Mouse (Mus musculus): ENCODE data around the gene Ccdc167.

Ccdc167 gene

DNA sequence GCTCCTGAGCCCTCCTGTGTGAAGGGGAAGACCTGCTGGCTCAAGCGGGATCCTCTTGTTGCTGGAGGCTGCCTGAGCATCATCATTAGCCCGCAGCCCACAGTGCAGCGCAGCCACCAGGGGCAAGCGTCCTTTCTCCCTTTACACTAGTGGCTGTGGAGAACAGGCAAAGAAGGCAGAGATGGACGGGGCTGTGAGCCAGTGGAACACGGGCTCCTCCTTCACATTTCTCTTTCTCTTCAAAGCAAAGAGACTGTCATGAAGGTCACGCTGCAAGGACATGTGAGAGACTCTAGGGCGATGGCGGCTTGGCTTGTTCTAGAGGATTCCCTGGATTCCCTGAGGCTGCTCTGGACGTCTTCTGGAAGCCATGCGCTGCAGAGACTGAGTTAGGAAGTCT is 75.9 kb downstream of the Ccdc167 start:
- intact Hi-C loops (cut with DNase I): no loop called here

DNA sequence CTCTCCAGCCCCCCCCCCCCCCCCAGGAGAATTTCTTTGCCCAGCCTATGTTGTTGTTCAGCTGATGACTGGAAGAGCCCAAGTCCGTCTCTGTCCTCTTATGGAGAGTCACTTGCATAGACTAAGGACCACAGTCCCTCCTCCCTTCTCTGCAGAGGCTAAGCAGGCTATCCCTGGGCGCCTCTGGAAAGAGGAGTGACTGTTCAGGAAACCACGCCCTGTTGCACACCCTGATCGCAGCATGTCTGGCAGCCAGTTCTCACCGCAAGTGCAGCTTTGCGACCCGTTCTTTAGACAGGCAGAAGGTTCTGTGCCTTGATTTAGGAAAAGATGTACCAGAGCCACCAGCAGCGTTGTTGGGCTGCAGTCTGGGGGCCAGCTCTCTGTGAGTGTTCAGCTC is 78.9 kb downstream of the Ccdc167 start:
- intact Hi-C loops (cut with DNase I): no loop called here

DNA sequence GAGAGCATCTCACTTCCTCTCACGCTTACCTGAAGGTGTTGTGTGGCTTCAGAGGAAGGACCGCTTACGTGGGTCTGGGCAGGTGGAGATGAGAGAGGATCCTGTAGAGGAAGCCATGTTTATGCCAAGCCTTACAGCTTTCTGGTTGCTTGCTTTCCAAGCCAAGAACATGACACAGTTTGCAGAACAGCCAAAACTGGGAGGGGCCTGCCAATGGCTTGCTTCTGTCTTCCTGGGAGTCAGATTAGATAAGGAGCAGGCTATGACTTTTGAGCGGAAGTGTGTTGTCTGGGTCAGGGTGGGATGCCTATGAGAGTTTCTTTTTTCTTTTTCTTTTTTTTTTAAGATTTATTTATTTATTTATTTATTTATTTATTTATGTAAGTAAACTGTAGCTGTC is 79.5 kb downstream of the Ccdc167 start:
- intact Hi-C loops (cut with DNase I): no loop called here

All from adrenal gland (tissue).